In genomic region chr17:87640272-87640671, GRCm38 (mm10) we compare ENCODE assay signal across 14 mouse cellular contexts.
"Had no signal": no experiment of that assay in that cellular context is flagged by ENCODE, and none has a peak within 500 bp of the region (broad histone marks: within the 10 kb centered on the region; RNA-seq: fewer than 3 reads in every experiment).

No protein-coding gene starts in this region.

- H3K4me2 ChIP-seq: limb, embryonic 15.5 days; liver, embryonic 12.5 days; lung, embryonic 14.5 days; midbrain, embryonic 11.5 days; neural tube, embryonic 13.5 days had no signal

- H3K9ac ChIP-seq: limb, embryonic 15.5 days; liver, embryonic 12.5 days; lung, embryonic 14.5 days; neural tube, embryonic 13.5 days had no signal

- H3K9me3 ChIP-seq: limb, embryonic 15.5 days; liver, embryonic 12.5 days; neural tube, embryonic 13.5 days had no signal

- H3K36me3 ChIP-seq: limb, embryonic 15.5 days; liver, embryonic 12.5 days; neural tube, embryonic 13.5 days had no signal

- H3K4me3 ChIP-seq: left cerebral cortex, adult 2 months; limb, embryonic 15.5 days; liver, embryonic 12.5 days; megakaryocyte, embryonic 14.5 days; neural tube, embryonic 13.5 days had no signal

- DNase-seq: kidney, postnatal 10 days; lung, postnatal 4 days; right cerebral cortex, postnatal 14 days; thymus, adult 2 months; thymus, postnatal 25 days had no signal

- H3K27ac ChIP-seq: left cerebral cortex, adult 2 months; limb, embryonic 15.5 days; liver, embryonic 12.5 days; neural tube, embryonic 13.5 days had no signal

- ATAC-seq: inflammation-experienced regulatory T-cells, adult 6 months; liver, embryonic 12.5 days; midbrain, embryonic 16.5 days had no signal
